Mouse (Mus musculus) CH12.LX (cell line): Measurements from ENCODE around the gene Arl16. TPM values are rescaled to one million over a fixed set of nuclear protein-coding genes. Genes with fewer than 3 reads are reported as not detected.

Source experiments
- DNase-seq: peaks from one replicate; pipeline ENCODE4 v3.0.0-alpha.2; 2013; ENCODE audit errors: extremely low read depth
- H3K27ac ChIP-seq: 2 replicates; pipeline ENCODE4 v1.5.1; 2012; ENCODE audit warnings: low read depth, mild to moderate bottlenecking, control low read depth, moderate library complexity; ENCODE audit not compliant: insufficient read depth
- H3K27me3 ChIP-seq: replicated peaks from 2 replicates; pipeline ENCODE3; 2012; ENCODE audit warnings: inconsistent platforms
- H3K36me3 ChIP-seq, 2 experiments: replicated peaks in 1 of 2; 2 replicates each; pipeline versions ENCODE3 to v1.6.1; 2012; ENCODE audit warnings: inconsistent platforms in 1 of 2, low read length in 1 of 2, mild to moderate bottlenecking in 1 of 2, mixed read lengths in 1 of 2, moderate library complexity in 1 of 2; ENCODE audit not compliant: control insufficient read depth in 1 of 2, insufficient read depth in 1 of 2
- H3K4me1 ChIP-seq, 2 experiments: 2 replicates each; pipeline ENCODE4 v1.6.1; 2012; ENCODE audit warnings: inconsistent platforms in 1 of 2, moderate library complexity in 1 of 2; ENCODE audit not compliant: insufficient read depth in 2 of 2, control insufficient read depth in 1 of 2
- H3K4me2 ChIP-seq: 2 replicates; pipeline ENCODE4 v1.6.1; 2012; ENCODE audit warnings: low read depth, mild to moderate bottlenecking, control low read depth; ENCODE audit not compliant: poor library complexity, insufficient read depth, severe bottlenecking
- H3K4me3 ChIP-seq, 3 experiments: fragments of 150-350 bp in 1 of 3; sonication (generic) in 1 of 3; replicated peaks in 1 of 3; 2 replicates each; pipeline versions ENCODE3 to v1.5.1; 2011 to 2012; ENCODE audit warnings: low read depth in 2 of 3, low read length in 2 of 3, mild to moderate bottlenecking in 2 of 3, moderate library complexity in 2 of 3, control low read depth in 1 of 3, improper control_type of control experiment in 1 of 3, inconsistent platforms in 1 of 3, mixed read lengths in 1 of 3; ENCODE audit not compliant: poor library complexity in 1 of 3
- H3K79me2 ChIP-seq: replicated peaks from 2 replicates; pipeline ENCODE4 v1.6.1; 2012; ENCODE audit warnings: mild to moderate bottlenecking, moderate library complexity; ENCODE audit not compliant: control insufficient read depth, poor library complexity, insufficient read depth, severe bottlenecking; ENCODE audit errors: extremely low read depth
- H3K9ac ChIP-seq: 2 replicates; pipeline ENCODE4 v1.6.1; 2012; ENCODE audit warnings: low read depth, mild to moderate bottlenecking, control low read depth, moderate library complexity; ENCODE audit not compliant: insufficient read depth
- H3K9me3 ChIP-seq: replicated peaks from 2 replicates; pipeline ENCODE3; 2012; ENCODE audit warnings: low read length, inconsistent platforms, mixed read lengths
- CTCF ChIP-seq, 2 experiments: IDR thresholded peaks in 1 of 2; conservative IDR thresholded peaks in 1 of 2; 2 replicates each; pipeline ENCODE4 v1.5.1; 2011 to 2012; ENCODE audit warnings: low read depth in 2 of 2, low read length in 2 of 2, improper control_type of control experiment in 1 of 2, inconsistent platforms in 1 of 2, mild to moderate bottlenecking in 1 of 2, moderate library complexity in 1 of 2
- EP300 ChIP-seq: IDR thresholded peaks from 2 replicates; pipeline ENCODE4 v1.6.1; 2011; ENCODE audit warnings: low read length, improper control_type of control experiment
- ETS1 ChIP-seq: conservative IDR thresholded peaks from 2 replicates; pipeline ENCODE4 v1.6.1; 2012; ENCODE audit warnings: low read depth, mild to moderate bottlenecking, inconsistent platforms, low read length, improper control_type of control experiment, moderate library complexity
- GABPA ChIP-seq: IDR thresholded peaks from 2 replicates; pipeline ENCODE4 v1.6.1; 2012; ENCODE audit warnings: low read depth, low read length, improper control_type of control experiment, inconsistent platforms; ENCODE audit not compliant: insufficient replicate concordance
- JUN ChIP-seq: IDR thresholded peaks from 2 replicates; pipeline ENCODE4 v1.6.1; 2011; ENCODE audit warnings: low read depth, mild to moderate bottlenecking, low read length, improper control_type of control experiment, moderate library complexity; ENCODE audit not compliant: insufficient read depth
- MAFK ChIP-seq: IDR thresholded peaks from 2 replicates; pipeline ENCODE4 v1.6.1; 2011; ENCODE audit warnings: low read length, improper control_type of control experiment; ENCODE audit not compliant: insufficient replicate concordance
- MAX ChIP-seq: IDR thresholded peaks from 2 replicates; pipeline ENCODE4 v1.6.1; 2011; ENCODE audit warnings: low read length, improper control_type of control experiment
- MAZ ChIP-seq: IDR thresholded peaks from 2 replicates; pipeline ENCODE4 v1.6.1; 2012; ENCODE audit warnings: low read depth, mild to moderate bottlenecking, inconsistent platforms, low read length, improper control_type of control experiment, moderate library complexity
- POLR2AphosphoS2 ChIP-seq: IDR thresholded peaks from 2 replicates; pipeline ENCODE4 v1.6.1; 2011; ENCODE audit warnings: low read depth, low read length, improper control_type of control experiment
- RAD21 ChIP-seq: IDR thresholded peaks from 2 replicates; pipeline ENCODE4 v1.6.1; 2011; ENCODE audit warnings: low read depth, mild to moderate bottlenecking, low read length, improper control_type of control experiment, moderate library complexity
- TBP ChIP-seq: conservative IDR thresholded peaks from 2 replicates; pipeline ENCODE4 v1.6.1; 2011; ENCODE audit warnings: low read depth, low read length, improper control_type of control experiment
- UBTF ChIP-seq: IDR thresholded peaks from 2 replicates; pipeline ENCODE4 v1.6.1; 2012; ENCODE audit warnings: low read depth, mild to moderate bottlenecking, inconsistent platforms, low read length, improper control_type of control experiment, moderate library complexity
- USF2 ChIP-seq: conservative IDR thresholded peaks from 2 replicates; pipeline ENCODE4 v1.6.1; 2011; ENCODE audit warnings: low read depth, low read length, improper control_type of control experiment
- ZNF384 ChIP-seq: IDR thresholded peaks from 2 replicates; pipeline ENCODE4 v1.6.1; 2012; ENCODE audit warnings: low read depth, low read length, improper control_type of control experiment, inconsistent platforms
- dilution Hi-C: fragments of 300-500 bp; cut with MboI; formaldehyde crosslinking; loops from 2 replicates; pipeline ENCODE4 v1.14.3; 2020; ENCODE audit warnings: low sequenced_read_pairs; ENCODE audit not compliant: extremely low pct_unique_long_range_greater_than_20kb, extremely low pct_ligation_motif_present
- in situ Hi-C: fragments of 300-500 bp; cut with MboI; formaldehyde crosslinking; loops from 3 replicates; pipeline ENCODE4 v1.14.3; 2019; ENCODE audit warnings: low sequenced_read_pairs, low pct_ligation_motif_present, low pct_unique_long_range_greater_than_20kb, mixed read lengths
- polyA plus RNA-seq: library from polyadenylated mRNA; unstranded; fragments of >175 nt; gene quantifications from 2 replicates; pipeline ENCODE4 v1.2.1, GENCODE M21; 2012; ENCODE audit warnings: low read depth; ENCODE audit not compliant: insufficient read length
- total RNA-seq, 2 experiments: library from RNA; depleted of rRNA; stranded (reverse); fragments of 300-350 nt in 1 of 2; fragments of >200 nt in 1 of 2; gene quantifications; 2 replicates each; pipeline ENCODE4 v1.2.3; 2012 to 2014

The Arl16 gene
- total and polyA plus RNA-seq, 3 experiments: 22.8 to 42.6 (median 24.8) TPM

- TF ChIP-seq TBP: no peak
- TF ChIP-seq POLR2AphosphoS2: 0 out of 2 replicates have a peak, but pooled peaks have one; percentile 18
- Histone ChIP-seq H3K9ac (no peak overlapping the region), H3K36me3 (peaks cover 35 to 50% of the 10 kb centered on the region in 2 experiments), H3K27me3 (no peaks in the 10 kb centered on the region), H3K27ac (no peak overlapping the region), H3K9me3 (no peaks in the 10 kb centered on the region), H3K4me2 (no peak overlapping the region), H3K4me3 (no peak overlapping the region), H3K79me2 (no peaks in the 10 kb centered on the region), H3K4me1 (no peaks in the 10 kb centered on the region)
- in situ Hi-C loops: no loop called here
- dilution Hi-C loops: no loop called here
- DNase-seq: no peak
Measured at GRCm38 (mm10) chr11:120499894-120500293, 32.5 kb upstream of the Arl16 start.

- Histone ChIP-seq H3K27ac (no peak overlapping the region), H3K4me3 (no peak overlapping the region), H3K9ac (no peak overlapping the region), H3K27me3 (no peaks in the 10 kb centered on the region), H3K4me2 (no peak overlapping the region), H3K36me3 (peaks cover 40 to 60% of the 10 kb centered on the region in 2 experiments), H3K9me3 (no peaks in the 10 kb centered on the region), H3K4me1 (peaks cover 0 to 9% of the 10 kb centered on the region in 2 experiments; a peak in 2 of 4 replicates), H3K79me2 (no peaks in the 10 kb centered on the region)
- no peak for DNase-seq
- no peak for TF ChIP-seq RAD21
- in situ Hi-C loops (no loop called here), dilution Hi-C loops (no loop called here)
Measured at GRCm38 (mm10) chr11:120498891-120499290, 31.5 kb upstream of the Arl16 start.

GRCm38 (mm10) chr11:120498226-120498625 is 30.8 kb upstream of the Arl16 start:
- Histone ChIP-seq H3K9ac (no peak overlapping the region), H3K9me3 (no peaks in the 10 kb centered on the region), H3K27me3 (no peaks in the 10 kb centered on the region), H3K36me3 (peaks cover 40 to 65% of the 10 kb centered on the region in 2 experiments), H3K79me2 (0 out of 2 replicates have a peak, but pooled peaks cover 1% of the 10 kb centered on the region), H3K4me3 (no peak overlapping the region), H3K27ac (no peak overlapping the region), H3K4me1 (peaks cover 0 to 16% of the 10 kb centered on the region in 2 experiments; a peak in 2 of 4 replicates), H3K4me2 (no peak overlapping the region)
- dilution Hi-C loops (no loop called here), in situ Hi-C loops (no loop called here)
- TF ChIP-seq POLR2AphosphoS2 (no peak), ETS1 (no peak), USF2 (no peak), GABPA (no peak), UBTF (no peak), TBP (no peak), MAX (no peak), ZNF384 (no peak), MAFK (no peak), JUN (no peak), CTCF (conservative IDR thresholded peaks at IDR 0.05 in 1 of 2, IDR thresholded peaks at IDR 0.05 in 1 of 2; ENCODE audit: low read depth in 2 of 2, low read length in 2 of 2) (no peak), EP300 (no peak), RAD21 (no peak), MAZ (no peak)
- DNase-seq: no peak
